Mouse (Mus musculus) frontal cortex, postnatal 25 days (tissue): ENCODE results near the gene Naa60.
"Not testable (repeated sequence)": the region's sequence is repeated elsewhere in the genome, so short reads cannot be mapped to it uniquely, and the experiment has no call there.

Source experiments
- DNase-seq, 2 experiments: peaks; one replicate each; pipeline ENCODE4 v3.0.0; 2022; ENCODE audit warnings: low spot score in 2 of 2

Naa60 gene

GRCm38 (mm10) chr16:3872216-3873047 lies at the start of gene Naa60:
Gene Naa60 (plus strand): TSS chr16:3872375.
- peak; percentile 58 to 76 for DNase-seq

GRCm38 (mm10) chr16:3828021-3828420 lies 44.2 kb upstream of the Naa60 start:
- DNase-seq: no peak

- no peak for DNase-seq
These were observed 42.4 kb upstream of the Naa60 start for GRCm38 (mm10) chr16:3829727-3830126.

GRCm38 (mm10) chr16:3830588-3831109 lies 41.5 kb upstream of the Naa60 start, which contains the start of gene Olfr15:
Gene Olfr15 (plus strand): TSS chr16:3830878.
- DNase-seq: no peak

- no peak for DNase-seq
These were observed 36.7 kb upstream of the Naa60 start for GRCm38 (mm10) chr16:3835461-3835860.

- DNase-seq: no peak
These were observed 32.9 kb upstream of the Naa60 start for GRCm38 (mm10) chr16:3839157-3839885.

- DNase-seq: no peak
These were observed 29.2 kb upstream of the Naa60 start for GRCm38 (mm10) chr16:3842989-3843388.

GRCm38 (mm10) chr16:3843796-3844195 lies 28.4 kb upstream of the Naa60 start:
- no peak for DNase-seq

- peak; percentile 83 to 89 for DNase-seq
These were observed 25.3 kb upstream of the Naa60 start, which contains the start of gene Zfp174 for GRCm38 (mm10) chr16:3846711-3847518. Gene Zfp174 (plus strand): TSS chr16:3847268.

GRCm38 (mm10) chr16:3847871-3848270 lies 24.3 kb upstream of the Naa60 start:
- no peak for DNase-seq

- DNase-seq: no peak
These were observed 23.8 kb upstream of the Naa60 start for GRCm38 (mm10) chr16:3848416-3848815.

- not testable (repeated sequence) for DNase-seq
These were observed 20.9 kb upstream of the Naa60 start for GRCm38 (mm10) chr16:3851301-3851700.

GRCm38 (mm10) chr16:3852586-3852985 lies 19.6 kb upstream of the Naa60 start:
- no peak for DNase-seq

GRCm38 (mm10) chr16:3854437-3855182 lies 17.6 kb upstream of the Naa60 start:
- DNase-seq: no peak

GRCm38 (mm10) chr16:3855776-3856175 lies 16.4 kb upstream of the Naa60 start:
- DNase-seq: no peak

- no peak for DNase-seq
These were observed 12.9 kb upstream of the Naa60 start for GRCm38 (mm10) chr16:3859254-3859653.

GRCm38 (mm10) chr16:3871815-3872214 lies 360 bp upstream of the Naa60 start:
- DNase-seq: no peak

- no peak for DNase-seq
These were observed 4.2 kb downstream of the Naa60 start for GRCm38 (mm10) chr16:3876346-3876745.

- DNase-seq: peak; percentile 81 to 86
These were observed 12.3 kb downstream of the Naa60 start, which contains the start of the genes Zfp597 and Gm20695 for GRCm38 (mm10) chr16:3884201-3885064. Gene Zfp597 (minus strand): TSS chr16:3884561. Gene Gm20695 (plus strand): TSS chr16:3884648.
